Mouse (Mus musculus): ENCODE data around the gene Hcn2. TPM values are rescaled to one million over a fixed set of nuclear protein-coding genes. Genes with fewer than 3 reads are reported as not detected.
"Not testable (repeated sequence)": the region's sequence is repeated elsewhere in the genome, so short reads cannot be mapped to it uniquely, and the experiment has no call there.

Gene Hcn2
- total RNA-seq, 2 experiments from 2014 or later = 93.4 to 99.2 TPM

DNA sequence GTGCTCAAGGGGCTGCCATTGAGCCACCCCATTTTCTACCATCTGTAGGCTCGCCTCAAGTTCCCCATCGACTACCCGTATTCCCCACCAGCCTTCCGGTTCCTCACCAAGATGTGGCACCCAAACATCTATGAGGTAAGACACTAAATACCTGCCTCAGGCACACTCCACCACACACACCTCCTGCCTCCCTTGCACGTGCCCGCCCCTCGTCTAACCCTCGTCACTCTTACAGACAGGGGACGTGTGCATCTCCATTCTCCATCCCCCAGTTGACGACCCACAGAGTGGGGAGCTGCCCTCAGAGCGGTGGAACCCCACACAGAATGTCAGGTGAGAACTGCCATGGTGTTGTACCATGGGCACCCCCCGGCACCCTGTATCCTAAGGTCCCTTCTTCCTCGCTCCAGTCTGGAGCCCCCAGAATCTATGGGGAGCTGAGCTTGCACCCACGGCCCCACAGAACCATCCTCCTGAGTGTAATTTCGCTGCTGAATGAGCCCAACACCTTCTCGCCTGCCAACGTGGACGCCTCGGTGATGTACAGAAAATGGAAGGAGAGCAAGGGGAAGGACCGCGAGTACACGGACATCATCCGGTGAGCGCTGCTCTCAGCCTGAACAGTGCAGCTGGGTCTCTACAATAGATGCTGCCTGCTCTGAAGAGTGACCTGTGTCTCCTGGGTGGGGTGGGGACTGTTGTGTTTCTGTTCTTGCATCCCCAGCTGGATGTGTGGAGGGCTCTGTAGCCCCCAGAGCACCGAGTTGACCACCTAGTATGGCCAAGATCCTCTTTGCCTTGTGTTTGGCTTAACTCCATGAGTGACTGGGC, 31.4 kb upstream of the Hcn2 start:
- DNase-seq (ENCODE audit: low spot score in 2 of 2) = no peak
- intact Hi-C loops (cut with DNase I) = no loop called here

DNA sequence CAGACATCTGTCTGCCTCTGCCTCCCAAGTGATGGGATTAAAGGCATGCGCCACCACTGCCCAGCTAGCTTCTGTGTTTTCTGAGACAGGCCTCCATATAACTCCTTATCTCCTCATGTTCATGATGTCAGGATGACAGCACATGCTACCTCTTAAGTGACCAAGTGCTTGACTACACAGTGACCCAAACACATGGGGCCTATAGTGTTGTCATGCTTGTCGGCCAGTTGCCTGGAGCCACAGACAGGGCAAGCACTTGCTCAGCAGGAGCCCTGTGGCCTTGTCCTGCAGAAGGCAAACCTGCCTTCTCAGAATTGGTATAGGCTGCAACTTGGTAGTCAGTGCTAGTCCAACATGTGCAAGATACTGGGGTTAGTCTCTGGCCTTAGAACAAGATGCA, 30.2 kb upstream of the Hcn2 start:
- no peak for DNase-seq (ENCODE audit: low spot score in 2 of 2)
- intact Hi-C loops (cut with DNase I) = no loop called here

DNA sequence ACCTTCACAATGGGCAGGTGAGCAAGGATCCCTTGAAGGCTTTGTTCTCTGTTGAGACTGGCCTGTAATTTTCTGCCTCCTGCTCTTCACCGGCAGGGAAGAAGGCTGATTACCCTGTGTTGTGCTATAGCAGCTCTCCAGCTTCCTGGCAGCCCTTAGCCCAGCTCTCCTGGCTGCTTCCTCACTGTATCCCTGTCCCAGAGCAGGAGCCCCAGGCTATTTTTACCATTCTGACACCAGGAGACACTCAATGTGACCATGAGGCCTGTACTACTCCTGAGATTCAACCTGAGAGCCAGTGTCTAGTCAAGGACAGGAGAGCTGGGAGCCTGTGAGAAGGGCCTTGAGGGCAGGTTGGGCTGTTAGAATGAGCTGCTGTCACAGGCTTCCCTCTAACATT, 29.7 kb upstream of the Hcn2 start:
- intact Hi-C loops (cut with DNase I) = no loop called here
- DNase-seq (ENCODE audit: low spot score in 2 of 2) = no peak

DNA sequence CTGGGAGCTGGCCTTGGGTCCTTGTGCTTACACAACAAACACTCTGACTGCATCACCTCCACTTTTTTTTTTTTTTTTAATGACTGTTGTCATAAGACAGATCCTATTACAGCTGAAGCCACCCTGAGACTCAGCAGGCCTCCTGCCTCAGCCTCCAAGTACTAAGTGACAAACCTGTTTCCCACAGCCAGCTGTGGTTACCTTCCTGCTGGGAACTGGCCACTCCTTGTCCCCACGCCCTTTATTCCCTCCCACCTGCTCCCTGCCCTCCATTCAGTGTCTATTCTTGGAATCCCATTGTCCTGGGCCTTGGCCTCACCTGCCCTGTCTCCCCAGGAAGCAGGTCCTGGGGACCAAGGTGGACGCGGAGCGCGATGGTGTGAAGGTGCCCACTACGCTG, 28.9 kb upstream of the Hcn2 start:
- DNase-seq (ENCODE audit: low spot score in 2 of 2) = no peak
- intact Hi-C loops (cut with DNase I) = no loop called here

DNA sequence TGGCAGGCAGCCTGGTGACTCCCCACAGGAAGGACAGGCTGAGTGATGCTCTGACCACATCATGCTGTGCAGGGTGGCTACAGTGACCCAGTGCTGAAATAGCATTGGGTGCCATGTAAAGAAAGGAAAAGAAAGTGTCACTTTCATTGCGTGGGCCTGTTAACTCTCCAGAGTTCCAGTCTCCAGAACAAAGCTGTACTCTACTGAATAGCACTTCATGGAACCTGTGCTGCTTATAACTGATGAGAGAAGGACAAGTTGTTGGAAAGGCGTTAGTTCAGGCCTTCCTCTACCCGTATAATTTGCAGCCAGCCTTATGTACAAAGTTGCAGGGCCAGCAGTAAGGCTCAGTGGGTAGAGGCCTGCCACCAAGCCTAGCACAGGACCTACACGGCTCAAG, 27.7 kb upstream of the Hcn2 start, which contains the start of gene Gzmm:
Gene Gzmm (plus strand): TSS at position 301 of the 400 bp plus-strand sequence.
- DNase-seq (ENCODE audit: low spot score in 2 of 2) = no peak
- intact Hi-C loops (cut with DNase I) = no loop called here

DNA sequence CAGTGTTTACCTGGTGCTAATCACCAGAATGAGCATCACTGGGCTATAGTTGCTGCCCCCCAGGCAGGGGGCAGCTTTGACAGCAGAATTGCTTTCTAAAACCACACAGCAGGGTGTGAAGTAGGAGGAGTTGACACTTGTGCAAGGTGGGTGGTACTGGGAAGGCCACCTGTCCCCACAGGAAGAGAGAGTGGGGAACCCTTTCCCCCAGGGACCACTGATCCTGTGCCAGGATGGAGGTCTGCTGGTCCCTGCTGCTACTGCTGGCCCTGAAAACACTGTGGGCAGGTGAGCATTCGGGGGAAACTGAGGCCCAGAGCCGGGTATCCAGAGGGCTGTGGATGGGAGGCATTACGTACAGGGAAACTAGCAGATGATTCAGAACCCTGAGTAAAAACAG, 27.3 kb upstream of the Hcn2 start:
- DNase-seq (ENCODE audit: low spot score in 2 of 2) = no peak
- intact Hi-C loops (cut with DNase I) = no loop called here

DNA sequence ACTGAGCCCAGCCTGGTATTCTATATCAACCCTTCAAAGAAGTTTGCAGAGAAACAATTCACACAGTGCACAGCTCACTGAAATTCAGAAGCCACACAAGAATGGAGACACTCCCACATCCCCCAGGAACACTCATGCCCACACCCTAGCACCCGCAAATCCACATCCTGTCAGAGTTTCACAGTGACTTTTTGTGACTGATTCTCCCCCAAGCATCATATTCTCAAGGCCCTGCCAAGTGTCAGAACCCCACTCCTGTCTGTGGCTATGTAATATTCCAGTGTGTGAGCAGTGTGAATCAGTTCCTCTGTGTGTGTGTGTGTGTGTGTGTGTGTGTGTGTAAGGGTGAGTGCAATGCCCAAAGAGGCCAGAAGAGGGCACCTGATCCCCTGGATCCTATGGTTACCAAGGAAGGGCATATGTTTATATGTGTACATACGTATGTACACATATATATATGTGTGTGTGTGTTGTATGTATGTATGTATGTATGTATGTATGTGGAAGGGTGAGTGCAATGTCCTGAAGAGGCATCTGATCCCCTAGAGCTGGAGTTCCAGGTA, 24.4 kb upstream of the Hcn2 start:
- intact Hi-C loops (cut with DNase I) = no loop called here
- DNase-seq (ENCODE audit: low spot score in 2 of 2) = no peak

DNA sequence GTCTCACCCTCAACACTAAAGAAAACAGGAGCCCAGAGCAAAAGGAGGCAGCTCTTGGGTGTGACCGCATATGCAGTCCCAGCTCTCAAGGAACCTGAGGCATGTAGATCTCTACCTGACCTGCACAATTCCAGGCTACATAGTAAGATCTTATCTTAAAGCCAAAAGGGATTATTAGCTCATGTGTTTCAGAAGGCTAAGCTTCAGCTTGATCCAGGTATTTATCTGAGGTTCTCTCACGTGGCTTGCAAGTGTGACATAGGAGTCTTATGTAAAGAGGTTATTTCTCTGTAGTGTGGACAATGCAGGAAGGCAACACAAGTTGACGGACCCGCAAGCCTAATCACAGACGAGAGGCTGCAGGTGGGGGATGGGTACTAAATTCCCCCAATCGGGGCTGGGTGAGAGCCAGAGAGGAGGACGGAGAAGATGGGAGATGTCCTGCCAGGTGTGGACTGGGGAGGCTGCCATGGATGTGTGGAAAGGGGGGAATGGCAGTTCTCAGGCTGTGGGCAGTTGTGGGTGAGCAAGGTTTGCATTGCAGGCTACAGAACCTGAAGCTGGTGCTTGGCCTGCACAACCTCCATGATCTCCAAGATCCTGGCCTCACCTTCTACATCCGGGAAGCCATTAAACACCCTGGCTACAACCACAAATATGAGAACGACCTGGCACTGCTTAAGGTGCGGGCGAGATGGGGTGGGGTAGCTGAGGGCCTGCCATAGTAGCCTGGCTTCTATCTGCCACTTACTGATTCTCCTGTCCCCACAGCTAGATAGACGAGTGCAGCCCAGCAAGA, 22.7 kb upstream of the Hcn2 start:
- intact Hi-C loops (cut with DNase I) = no loop called here

DNA sequence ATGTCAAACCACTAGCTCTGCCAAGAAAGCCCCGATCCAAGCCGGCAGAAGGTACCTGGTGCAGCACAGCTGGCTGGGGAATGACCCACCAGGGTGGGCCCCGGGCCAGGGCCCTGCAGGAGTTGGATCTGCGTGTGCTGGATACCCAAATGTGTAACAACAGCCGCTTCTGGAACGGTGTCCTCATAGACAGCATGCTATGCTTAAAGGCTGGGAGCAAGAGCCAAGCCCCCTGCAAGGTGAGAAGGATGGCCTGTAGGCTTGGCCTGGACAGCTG, 22.1 kb upstream of the Hcn2 start:
- no peak for DNase-seq (ENCODE audit: low spot score in 2 of 2)
- intact Hi-C loops (cut with DNase I) = no loop called here

More for the DNA sequence above, 22.7 kb upstream of the Hcn2 start:
- DNase-seq (ENCODE audit: low spot score in 2 of 2) = no peak

DNA sequence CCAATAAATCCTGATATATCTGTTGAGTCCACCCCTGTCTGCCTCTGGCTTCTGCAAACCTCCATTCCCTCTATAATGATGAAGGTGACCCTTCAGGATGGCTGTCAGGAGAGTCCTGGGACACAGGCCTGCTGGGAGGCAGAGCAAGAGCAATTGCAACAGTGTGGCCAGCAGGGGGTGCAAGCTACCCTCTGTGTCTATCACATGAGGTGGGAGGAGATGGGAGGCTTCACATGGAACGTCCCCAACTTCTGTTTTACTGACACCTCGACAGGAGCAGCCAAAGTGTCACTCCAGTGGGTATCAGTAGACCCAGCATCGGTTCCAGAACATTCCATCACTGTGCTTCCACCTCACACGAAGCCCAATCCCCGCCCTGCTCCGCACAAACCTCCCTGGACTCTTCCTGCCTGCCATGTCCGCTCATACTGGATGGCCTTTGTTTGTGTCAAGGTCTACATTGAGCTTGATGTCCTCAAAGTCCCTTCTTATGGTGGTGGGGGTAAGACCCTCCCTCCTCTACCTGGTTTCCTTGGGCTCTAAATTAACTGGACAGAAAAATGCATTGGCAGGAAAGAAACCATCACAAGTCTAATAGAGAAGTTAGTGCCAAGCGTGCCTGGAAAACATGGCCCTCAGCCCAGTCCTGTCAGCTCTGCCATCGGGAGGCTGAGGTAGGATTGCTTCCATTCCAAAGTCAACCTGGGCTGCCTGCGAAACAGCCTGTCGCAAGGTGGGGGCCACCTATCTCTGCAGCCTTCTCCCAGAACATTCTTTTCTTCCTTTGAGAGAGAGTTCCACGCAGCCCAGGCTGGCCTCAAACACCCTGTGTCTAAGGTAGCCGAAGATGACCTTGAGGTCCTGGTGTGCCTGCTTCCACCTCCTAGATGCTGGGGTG, 21.0 kb upstream of the Hcn2 start:
- peak; percentile 69 for DNase-seq (ENCODE audit: low spot score in 2 of 2)
- intact Hi-C loops (cut with DNase I) = no loop called here

DNA sequence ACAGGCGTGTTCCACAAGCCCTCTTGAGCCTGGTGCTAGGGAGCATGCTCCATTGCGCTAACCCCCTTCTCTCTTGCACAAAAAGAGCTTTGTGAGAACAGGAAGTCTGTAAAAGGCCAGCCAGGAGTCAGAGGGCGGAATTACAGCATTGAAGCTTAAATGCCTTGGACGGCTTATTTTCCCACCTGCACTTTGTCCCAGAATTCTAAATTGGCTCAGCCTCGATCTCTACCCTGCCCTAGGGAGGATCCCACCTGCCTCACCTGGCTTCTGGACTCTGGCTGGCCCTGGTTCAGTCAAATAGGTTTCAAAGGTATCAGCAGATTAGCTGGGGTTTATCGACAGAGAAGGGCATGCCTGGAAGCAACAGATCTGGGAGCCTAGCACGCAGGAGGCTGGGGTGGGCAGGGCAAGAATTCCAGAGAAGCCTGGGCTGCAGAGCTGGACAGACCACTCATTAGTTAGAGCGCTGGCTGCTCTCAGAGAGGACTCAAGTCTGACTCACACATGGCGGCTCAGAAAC, 20.2 kb upstream of the Hcn2 start:
- intact Hi-C loops (cut with DNase I) = no loop called here

DNA sequence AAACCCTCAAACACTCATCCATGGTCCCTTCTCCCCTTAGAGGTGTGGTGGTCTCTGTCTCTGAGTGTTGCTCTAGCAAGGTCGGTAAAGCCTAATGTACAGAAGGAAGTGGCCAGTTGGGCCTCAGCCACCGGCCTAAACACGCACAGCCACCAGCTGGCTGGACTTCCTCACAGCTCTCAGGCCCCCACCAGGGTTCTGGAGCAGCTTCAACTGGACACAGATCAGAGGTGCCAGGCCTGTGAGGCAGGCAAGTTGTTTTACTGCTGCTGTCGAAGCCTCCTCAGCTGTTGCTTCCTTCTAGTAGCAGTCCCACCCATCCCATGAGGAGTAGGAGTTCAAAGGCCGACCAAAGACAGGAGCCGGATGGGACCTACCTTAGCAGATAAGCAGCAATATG, 18.5 kb upstream of the Hcn2 start:
- no peak for DNase-seq (ENCODE audit: low spot score in 2 of 2)
- intact Hi-C loops (cut with DNase I) = no loop called here

More for the DNA sequence above, 20.2 kb upstream of the Hcn2 start:
- no peak for DNase-seq (ENCODE audit: low spot score in 2 of 2)

DNA sequence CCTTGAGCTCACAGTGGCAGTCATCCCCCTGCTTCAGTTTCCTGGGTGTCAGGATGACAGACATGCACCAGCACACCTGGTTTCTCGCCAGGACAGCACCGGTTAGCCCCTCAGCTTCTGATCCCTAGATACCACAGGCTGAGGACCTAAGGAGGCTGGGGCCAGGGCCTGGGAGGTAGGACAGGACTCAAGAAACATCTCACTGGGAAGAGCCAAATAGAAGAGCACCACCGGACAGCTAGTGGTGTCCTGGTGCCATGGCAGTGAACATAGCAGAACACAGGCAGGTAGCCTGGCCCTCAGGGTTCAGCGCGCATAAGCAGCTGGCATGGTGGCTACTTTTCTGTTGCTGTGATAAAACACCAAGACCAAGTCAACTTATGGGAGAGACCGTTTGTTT, 18.0 kb upstream of the Hcn2 start:
- DNase-seq (ENCODE audit: low spot score in 2 of 2) = no peak
- intact Hi-C loops (cut with DNase I) = no loop called here

DNA sequence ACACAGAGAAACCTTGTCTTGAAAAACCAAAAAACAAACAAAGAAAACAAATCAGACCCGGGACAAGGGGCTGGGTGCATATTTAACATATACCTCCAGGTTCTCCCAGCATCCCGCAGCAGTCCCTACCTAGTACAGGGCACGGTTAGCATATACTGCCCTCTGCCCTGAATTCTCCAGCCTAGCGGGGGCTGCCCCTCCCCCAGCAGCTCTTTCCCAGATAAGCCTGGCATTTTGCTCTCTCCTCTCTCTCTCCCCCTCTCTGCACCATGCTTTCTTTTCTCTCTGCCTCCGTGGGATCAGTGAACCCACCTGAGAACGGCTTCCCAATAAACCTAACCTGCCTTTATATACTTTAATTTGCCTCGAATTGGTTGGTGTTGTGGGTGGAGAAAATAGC, 15.8 kb upstream of the Hcn2 start:
- intact Hi-C loops (cut with DNase I) = no loop called here
- no peak for DNase-seq (ENCODE audit: low spot score in 2 of 2)

DNA sequence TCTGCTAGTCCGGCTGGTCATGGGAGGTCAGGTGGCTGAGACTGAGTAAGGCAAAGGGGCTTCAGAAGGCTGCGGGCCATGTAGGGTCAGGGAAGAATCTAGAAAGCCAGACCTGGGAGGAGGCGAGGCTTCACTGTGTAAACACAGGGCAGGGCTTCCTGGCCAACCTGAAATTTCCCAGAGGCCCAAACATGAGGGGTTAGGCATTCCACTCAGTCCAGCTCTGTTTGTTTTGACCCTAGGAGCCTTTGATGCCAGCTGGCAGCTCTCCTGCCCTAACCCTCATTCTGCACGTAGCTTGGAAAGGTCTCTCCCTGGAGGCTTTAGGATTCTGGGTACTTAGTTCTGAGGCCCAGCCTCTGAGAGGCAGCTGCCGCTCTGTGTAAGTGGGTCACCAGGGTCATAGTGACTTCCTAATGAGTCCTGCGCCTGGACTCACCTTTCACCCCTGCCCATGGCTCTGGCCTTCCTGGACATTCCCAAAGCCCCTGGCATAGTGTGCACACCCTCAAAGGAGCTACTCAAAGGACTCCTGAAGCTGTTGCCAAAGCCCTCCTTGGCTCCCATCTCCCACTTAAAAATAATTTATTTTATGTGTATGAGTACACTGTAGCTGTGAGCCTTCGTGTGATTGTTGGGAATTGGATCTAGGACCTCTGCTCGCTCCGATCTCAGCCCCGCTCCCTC, 14.8 kb upstream of the Hcn2 start:
- intact Hi-C loops (cut with DNase I) = no loop called here
- no peak for DNase-seq (ENCODE audit: low spot score in 2 of 2)

DNA sequence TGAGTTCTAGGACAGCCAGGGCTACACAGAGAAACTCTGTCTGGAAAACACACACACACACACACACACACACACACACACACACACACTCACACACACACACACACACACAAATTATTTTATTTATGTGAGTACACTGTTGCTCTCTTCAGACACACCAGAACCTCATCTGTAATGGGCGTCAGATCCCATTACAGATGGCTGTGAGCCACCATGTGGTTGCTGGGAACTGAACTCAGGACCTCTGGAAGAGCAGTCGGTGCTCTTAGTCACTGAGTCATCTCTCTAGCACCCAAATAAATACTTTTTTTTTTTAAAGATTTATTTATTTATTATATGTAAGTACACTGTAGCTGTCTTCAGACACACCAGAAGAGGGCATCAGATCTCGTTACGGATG, 13.5 kb upstream of the Hcn2 start:
- intact Hi-C loops (cut with DNase I) = not testable (repeated sequence)

DNA sequence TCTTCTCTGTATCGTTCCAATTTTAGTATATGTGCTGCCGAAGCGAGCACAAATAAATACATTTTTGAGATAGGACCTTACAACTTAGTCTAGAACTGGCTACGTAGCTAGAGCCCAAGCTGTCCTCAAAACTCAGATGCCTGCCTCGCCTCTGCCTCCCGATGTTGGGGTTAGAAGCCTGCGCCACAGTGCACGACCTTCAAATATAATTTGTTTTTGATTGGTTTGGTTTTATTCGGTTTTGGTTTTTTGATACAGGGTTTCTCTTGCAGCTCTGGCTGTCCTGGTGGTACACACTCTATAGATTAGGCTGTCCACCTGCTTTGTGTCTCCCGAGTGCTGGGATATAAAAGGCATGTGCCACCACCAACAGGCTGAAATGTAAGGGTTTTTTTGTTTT, 12.9 kb upstream of the Hcn2 start:
- no peak for DNase-seq (ENCODE audit: low spot score in 2 of 2)
- intact Hi-C loops (cut with DNase I) = no loop called here

More for the DNA sequence above, 13.5 kb upstream of the Hcn2 start:
- not testable (repeated sequence) for DNase-seq (ENCODE audit: low spot score in 2 of 2)

DNA sequence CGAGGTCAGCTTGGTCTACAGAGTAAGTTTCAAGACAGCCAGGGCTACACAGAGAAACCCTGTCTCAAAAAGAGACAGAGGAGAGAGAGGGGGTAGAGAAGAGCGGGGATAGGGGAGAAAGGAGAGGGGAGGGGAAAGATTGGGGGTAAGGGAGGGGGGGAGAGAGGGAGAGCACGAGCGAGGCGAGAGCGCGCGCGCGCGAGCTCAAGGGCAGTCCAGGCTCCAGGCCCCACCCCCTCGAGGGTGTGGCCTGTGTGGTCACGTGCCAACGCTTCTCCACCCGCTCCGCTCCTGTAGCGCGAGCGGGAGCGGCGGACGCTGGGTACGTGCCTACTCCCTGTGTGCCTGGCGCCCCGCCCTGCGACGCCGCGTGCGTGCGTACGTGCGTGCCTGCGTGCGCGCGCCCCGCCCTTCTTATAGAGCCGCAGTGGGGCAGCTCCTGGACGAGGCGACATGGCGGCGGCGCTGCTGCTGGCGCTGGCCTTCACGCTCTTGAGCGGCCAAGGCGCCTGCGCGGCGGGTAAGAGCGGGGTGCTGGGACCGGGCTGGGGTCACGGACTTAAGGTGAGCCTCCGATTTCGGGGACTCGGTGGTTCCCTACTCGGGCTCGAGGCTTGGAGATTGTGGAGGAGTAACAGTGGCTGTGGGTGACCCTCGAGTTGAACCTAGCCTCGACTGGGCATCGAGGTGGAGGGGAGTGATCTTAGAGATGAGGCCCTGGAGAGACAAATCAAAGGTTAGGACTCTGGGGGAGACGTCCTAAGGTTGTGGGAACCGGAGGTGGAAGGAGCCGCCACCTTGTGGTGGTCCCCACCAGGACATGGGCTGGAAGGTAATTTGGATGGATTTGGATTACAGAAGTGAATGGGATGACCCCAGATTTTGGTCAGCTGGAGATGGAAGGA, 12.1 kb upstream of the Hcn2 start, which contains the start of gene Bsg:
Gene Bsg (plus strand): TSS at position 427 of the 905 bp plus-strand sequence.
- intact Hi-C loops (cut with DNase I) = no loop called here
- DNase-seq (ENCODE audit: low spot score in 2 of 2) = peak; percentile 99

All from left cerebral cortex, postnatal 14 days (tissue).